Mouse (Mus musculus) kidney, adult 2 months (tissue): ENCODE data around the gene Olfr1046. TPM values are rescaled to one million over a fixed set of nuclear protein-coding genes. Genes with fewer than 3 reads are reported as not detected.
"Not testable (repeated sequence)": the region's sequence is repeated elsewhere in the genome, so short reads cannot be mapped to it uniquely, and the experiment has no call there.

ENCODE experiments used
- DNase-seq: peaks from one replicate; pipeline ENCODE4 v3.0.0; 2021
- H3K27ac ChIP-seq: fragments of 200-500 bp; 2 replicates; pipeline ENCODE4 v1.5.1; 2012; ENCODE audit warnings: low read depth, low read length, control low read depth, inconsistent platforms; ENCODE audit not compliant: insufficient read depth
- H3K27me3 ChIP-seq: fragments of 200-500 bp; replicated peaks from 2 replicates; pipeline ENCODE4 v1.6.1; 2012; ENCODE audit warnings: mild to moderate bottlenecking, moderate library complexity, low read length, inconsistent platforms; ENCODE audit not compliant: control insufficient read depth, insufficient read depth
- H3K36me3 ChIP-seq: fragments of 200-500 bp; 2 replicates; pipeline ENCODE4 v1.6.1; 2012; ENCODE audit warnings: mild to moderate bottlenecking, moderate library complexity, low read length, inconsistent platforms; ENCODE audit not compliant: control insufficient read depth, insufficient read depth
- H3K4me1 ChIP-seq: fragments of 200-500 bp; 2 replicates; pipeline ENCODE4 v1.6.1; 2011; ENCODE audit warnings: low read length; ENCODE audit not compliant: control insufficient read depth, insufficient read depth
- H3K4me3 ChIP-seq: fragments of 200-500 bp; 2 replicates; pipeline ENCODE4 v1.5.1; 2011; ENCODE audit warnings: mild to moderate bottlenecking, low read depth, low read length, control low read depth; ENCODE audit not compliant: insufficient read depth
- CTCF ChIP-seq: fragments of 200-500 bp; conservative IDR thresholded peaks from 2 replicates; pipeline ENCODE4 v1.5.1; 2011; ENCODE audit warnings: low read depth, mild to moderate bottlenecking, control low read depth, low read length, moderate library complexity, mixed read lengths; ENCODE audit not compliant: insufficient read depth, insufficient read length
- POLR2A ChIP-seq: fragments of 200-500 bp; IDR thresholded peaks from one replicate; pipeline ENCODE4 v1.6.1; 2011; ENCODE audit warnings: low read depth, low read length, control low read depth
- WGBS: fragments of 180-500 bp; shearing (Covaris S2); methylation state at CpG from one replicate; pipeline ENCODE4 v1.1.7; 2018; 5-methylcytosine and 5-hydroxymethylcytosine counted together
- polyA plus RNA-seq: library from polyadenylated mRNA; depleted of rRNA; stranded (reverse); fragments of >200 nt; gene quantifications from 2 replicates; pipeline ENCODE4 v1.2.3, GENCODE M21; 2012; rRNA removed

Olfr1046 gene
- polyA plus RNA-seq, 1 experiment = not detected

DNA sequence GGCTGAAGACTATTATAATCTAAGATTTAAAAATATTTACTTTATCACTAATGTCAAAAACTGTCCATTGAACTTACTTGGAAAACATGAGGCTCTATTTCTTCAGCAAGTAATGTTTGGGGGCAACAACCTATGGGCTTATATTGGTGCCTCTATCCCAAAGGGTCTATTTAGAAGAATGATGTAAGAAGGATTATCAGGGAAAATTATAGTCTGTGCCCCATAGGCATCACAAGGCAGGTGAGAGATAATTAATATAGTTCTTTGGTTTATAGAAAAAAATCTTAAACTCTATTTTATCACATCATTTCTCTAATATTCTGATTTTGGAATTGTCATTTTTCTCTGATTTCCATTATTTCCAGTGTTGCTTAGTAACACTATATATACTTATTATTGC lies 41.4 kb downstream of the Olfr1046 start, which contains the start of gene Olfr1044:
Olfr1044 (minus strand) TSS at position 101 of the 400 bp plus-strand sequence.
- Histone ChIP-seq H3K4me1 (no peaks in the 10 kb centered on the region), H3K27ac (no peak within 1 kb of the TSS), H3K36me3 (no peaks in the 10 kb centered on the region), H3K27me3 (no peaks in the 10 kb centered on the region), H3K4me3 (no peak within 1 kb of the TSS)
- no peak for DNase-seq
- TF ChIP-seq POLR2A (no peak), CTCF (no peak)

DNA sequence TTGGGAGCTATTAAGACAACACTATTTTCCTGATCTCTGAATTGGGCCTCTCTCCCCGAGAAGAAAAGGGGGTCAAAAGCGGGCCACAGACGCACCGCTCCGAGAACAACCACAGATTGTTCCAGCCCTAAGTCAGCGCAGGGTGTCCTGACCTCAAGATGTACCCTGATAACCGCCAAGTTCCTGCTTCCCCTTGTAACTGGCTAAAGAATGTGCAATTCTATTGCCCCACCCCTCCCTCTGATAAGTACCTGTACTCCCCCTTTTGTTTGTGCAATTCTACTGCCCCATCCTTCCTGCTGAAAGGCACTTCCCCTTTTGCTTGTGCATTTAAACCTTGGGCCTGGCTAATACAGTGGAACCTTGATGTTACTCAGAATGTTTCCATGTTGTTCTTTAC lies 43.7 kb downstream of the Olfr1046 start:
- H3K36me3 ChIP-seq, H3K27me3 ChIP-seq, H3K4me3 ChIP-seq, H3K27ac ChIP-seq, DNase-seq, H3K4me1 ChIP-seq: not testable (repeated sequence)
- 76% methylated on average over 7 of the region's 7 CpGs for WGBS

DNA sequence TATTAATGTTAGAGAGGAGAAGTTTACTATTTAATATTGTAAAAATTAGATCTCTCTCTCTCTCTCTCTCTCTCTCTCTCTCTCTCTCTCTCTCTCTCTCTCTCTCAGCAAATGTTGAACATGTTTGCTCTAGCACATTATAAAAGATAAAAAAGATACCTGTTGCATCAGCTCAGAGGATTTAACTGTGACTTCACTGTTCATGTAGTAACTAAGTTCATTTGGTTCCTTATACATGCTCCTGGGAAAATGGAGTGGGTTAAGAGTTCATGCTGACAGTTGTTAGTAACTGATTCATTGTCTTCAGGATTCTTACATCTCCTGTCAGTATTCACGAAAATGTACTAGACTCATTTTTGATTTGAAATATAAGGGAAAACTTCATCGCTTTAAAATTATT lies 51.7 kb downstream of the Olfr1046 start, which contains the start of gene Olfr1043:
Olfr1043 (minus strand) TSS at position 101 of the 400 bp plus-strand sequence.
- H3K27me3 ChIP-seq = no peaks in the 10 kb centered on the region
- TF ChIP-seq CTCF (no peak), POLR2A (no peak)
- H3K36me3 ChIP-seq = no peaks in the 10 kb centered on the region
- WGBS = 79% methylated on average over 2 of the region's 2 CpGs
- H3K4me3 ChIP-seq = no peak within 1 kb of the TSS
- H3K4me1 ChIP-seq = no peaks in the 10 kb centered on the region
- DNase-seq = no peak
- H3K27ac ChIP-seq = no peak within 1 kb of the TSS

Other genes with a start within 250 kb of the Olfr1046 start
- 0.13 TPM in 1 of 2 replicates, not detected in the other for gene Olfr1029, start 245.4 kb downstream of the Olfr1046 start, polyA plus RNA-seq
- gene Olfr1030, start 240.0 kb downstream of the Olfr1046 start, polyA plus RNA-seq = not detected in 2 replicates
- gene Olfr1031, start 229.0 kb downstream of the Olfr1046 start, polyA plus RNA-seq = not detected in 2 replicates
- gene Olfr1032, start 213.8 kb downstream of the Olfr1046 start, polyA plus RNA-seq = not detected in 2 replicates
- gene Olfr1033, start 198.7 kb downstream of the Olfr1046 start, polyA plus RNA-seq = 0.42 and 0.59 TPM in 2 replicates
- gene Olfr1034, start 173.5 kb downstream of the Olfr1046 start, polyA plus RNA-seq = 0.08 and 0.13 TPM in 2 replicates
- not detected in 2 replicates for gene Olfr1036, start 145.3 kb downstream of the Olfr1046 start, polyA plus RNA-seq
- not detected in 2 replicates for gene Olfr1037, start 131.9 kb downstream of the Olfr1046 start, polyA plus RNA-seq
- not detected in 2 replicates for gene Olfr1039, start 83.4 kb downstream of the Olfr1046 start, polyA plus RNA-seq
- gene Olfr1040, start 72.6 kb downstream of the Olfr1046 start, polyA plus RNA-seq = not detected in 2 replicates
- gene Olfr1042, start 57.5 kb downstream of the Olfr1046 start, polyA plus RNA-seq = not detected in 2 replicates
- not detected in 2 replicates for gene Olfr1043, start 51.8 kb downstream of the Olfr1046 start, polyA plus RNA-seq
- gene Olfr1044, start 41.5 kb downstream of the Olfr1046 start, polyA plus RNA-seq = not detected in 2 replicates
- not detected in 2 replicates for gene Olfr52, start 33.6 kb downstream of the Olfr1046 start, polyA plus RNA-seq
- not detected in 2 replicates for gene Olfr1045, start 16.3 kb downstream of the Olfr1046 start, polyA plus RNA-seq
- not detected in 2 replicates for gene Olfr1047, start 12.1 kb upstream of the Olfr1046 start, polyA plus RNA-seq
- not detected in 2 replicates for gene Olfr1048, start 21.0 kb upstream of the Olfr1046 start, polyA plus RNA-seq
- not detected in 2 replicates for gene Olfr1049, start 39.0 kb upstream of the Olfr1046 start, polyA plus RNA-seq
- not detected in 2 replicates for gene Olfr1051, start 59.8 kb upstream of the Olfr1046 start, polyA plus RNA-seq
- not detected in 2 replicates for gene Olfr1052, start 73.1 kb upstream of the Olfr1046 start, polyA plus RNA-seq
- not detected in 2 replicates for gene Olfr1053, start 96.0 kb upstream of the Olfr1046 start, polyA plus RNA-seq
- gene Olfr1054, start 116.1 kb upstream of the Olfr1046 start, polyA plus RNA-seq = not detected in 2 replicates
- not detected in 2 replicates for gene Olfr1055, start 131.0 kb upstream of the Olfr1046 start, polyA plus RNA-seq
- not detected in 2 replicates for gene Olfr1056, start 143.2 kb upstream of the Olfr1046 start, polyA plus RNA-seq
- not detected in 2 replicates for gene Olfr1057, start 159.1 kb upstream of the Olfr1046 start, polyA plus RNA-seq
- gene Olfr1058, start 169.2 kb upstream of the Olfr1046 start, polyA plus RNA-seq = not detected in 2 replicates
- gene Olfr1061, start 194.7 kb upstream of the Olfr1046 start, polyA plus RNA-seq = not detected in 2 replicates
- gene Olfr1062, start 207.4 kb upstream of the Olfr1046 start, polyA plus RNA-seq = not detected in 2 replicates
- not detected in 2 replicates for gene Olfr1065, start 231.3 kb upstream of the Olfr1046 start, polyA plus RNA-seq
- gene Olfr1066, start 237.0 kb upstream of the Olfr1046 start, polyA plus RNA-seq = not detected in 2 replicates